Mouse (Mus musculus): Measurements from ENCODE around the gene Arf3.

Arf3 gene

GRCm38 (mm10) chr15:98790761-98791160 lies 27.7 kb upstream of the Arf3 start:
- no peak for DNase-seq (ENCODE audit: low read depth, low spot score)

- DNase-seq (ENCODE audit: low read depth, low spot score) = no peak
Measured at GRCm38 (mm10) chr15:98789661-98790535, 26.9 kb upstream of the Arf3 start, which contains the start of gene Wnt1. Wnt1 (plus strand) TSS chr15:98789857.

GRCm38 (mm10) chr15:98788972-98789660 lies 26.1 kb upstream of the Arf3 start:
- no peak for DNase-seq (ENCODE audit: low read depth, low spot score)

GRCm38 (mm10) chr15:98787930-98788329 lies 24.9 kb upstream of the Arf3 start:
- DNase-seq (ENCODE audit: low read depth, low spot score) = no peak

- DNase-seq (ENCODE audit: low read depth, low spot score) = peak; percentile 19
Measured at GRCm38 (mm10) chr15:98785744-98786143, 22.7 kb upstream of the Arf3 start.

- no peak for DNase-seq (ENCODE audit: low read depth, low spot score)
Measured at GRCm38 (mm10) chr15:98781166-98781565, 18.2 kb upstream of the Arf3 start.

- no peak for DNase-seq (ENCODE audit: low read depth, low spot score)
Measured at GRCm38 (mm10) chr15:98780573-98780972, 17.6 kb upstream of the Arf3 start.

GRCm38 (mm10) chr15:98780075-98780474 lies 17.1 kb upstream of the Arf3 start:
- no peak for DNase-seq (ENCODE audit: low read depth, low spot score)

- no peak for DNase-seq (ENCODE audit: low read depth, low spot score)
Measured at GRCm38 (mm10) chr15:98778806-98779205, 15.8 kb upstream of the Arf3 start.

GRCm38 (mm10) chr15:98778191-98778770 lies 15.3 kb upstream of the Arf3 start:
- no peak for DNase-seq (ENCODE audit: low read depth, low spot score)

GRCm38 (mm10) chr15:98777762-98778161 lies 14.7 kb upstream of the Arf3 start, which contains the start of gene Wnt10b:
Wnt10b (minus strand) TSS chr15:98778150.
- no peak for DNase-seq (ENCODE audit: low read depth, low spot score)

- DNase-seq (ENCODE audit: low read depth, low spot score) = no peak
Measured at GRCm38 (mm10) chr15:98777005-98777616, 14.1 kb upstream of the Arf3 start.

GRCm38 (mm10) chr15:98776280-98777004 lies 13.4 kb upstream of the Arf3 start:
- no peak for DNase-seq (ENCODE audit: low read depth, low spot score)

- DNase-seq (ENCODE audit: low read depth, low spot score) = no peak
Measured at GRCm38 (mm10) chr15:98775533-98775932, 12.5 kb upstream of the Arf3 start.

- no peak for DNase-seq (ENCODE audit: low read depth, low spot score)
Measured at GRCm38 (mm10) chr15:98774096-98774495, 11.1 kb upstream of the Arf3 start.

- no peak for DNase-seq (ENCODE audit: low read depth, low spot score)
Measured at GRCm38 (mm10) chr15:98772511-98773211, 9.6 kb upstream of the Arf3 start.

- no peak for DNase-seq (ENCODE audit: low read depth, low spot score)
Measured at GRCm38 (mm10) chr15:98771813-98772425, 8.9 kb upstream of the Arf3 start.

GRCm38 (mm10) chr15:98768259-98768658 lies 5.2 kb upstream of the Arf3 start:
- no peak for DNase-seq (ENCODE audit: low read depth, low spot score)

GRCm38 (mm10) chr15:98765929-98766328 lies 2.9 kb upstream of the Arf3 start:
- no peak for DNase-seq (ENCODE audit: low read depth, low spot score)

- no peak for DNase-seq (ENCODE audit: low read depth, low spot score)
Measured at GRCm38 (mm10) chr15:98762201-98762621, 803 bp downstream of the Arf3 start.

Measured in c-Kit-negative CD71-positive TER-119-positive erythroid progenitor cells, embryonic 14.5 days (primary cell).